ENCODE assay signal across 20 mouse cellular contexts in the genomic region with DNA sequence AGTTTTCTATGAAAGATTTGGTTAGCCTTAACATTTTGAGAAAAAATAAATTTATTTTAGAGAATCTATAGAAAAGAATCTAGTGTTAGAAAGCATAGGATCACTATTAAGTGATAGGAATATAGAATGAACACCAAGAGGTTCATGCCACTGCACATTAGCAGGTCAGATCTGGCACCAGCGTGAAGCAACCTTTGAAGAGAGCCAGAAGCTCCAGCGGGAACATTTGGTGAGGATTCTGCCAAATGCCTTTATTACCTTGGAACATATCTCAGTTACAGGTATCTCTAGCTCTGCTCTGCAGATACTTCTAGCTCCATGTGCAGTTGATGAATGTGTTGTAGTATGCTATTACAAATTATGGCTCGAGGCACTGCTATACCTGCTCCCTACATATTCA.
DNase-seq lines count a peak whose midpoint lies in the region; ATAC-seq and TF ChIP-seq lines count a peak whose summit lies in the region.
"Had no signal": no experiment of that assay in that cellular context is flagged by ENCODE, and none has a peak within 500 bp of the region (broad histone marks: within the 10 kb centered on the region; RNA-seq: fewer than 3 reads in every experiment).

No protein-coding gene starts in this region.

- H3K36me3 ChIP-seq in midbrain, embryonic 10.5 days = no peaks in the 10 kb centered on the region
- H3K36me3 ChIP-seq: embryonic facial prominence, embryonic 12.5 days; forebrain, embryonic 12.5 days; G1E; heart, embryonic 13.5 days; hindbrain, embryonic 15.5 days had no signal

- no peak for DNase-seq in cerebellum, postnatal 4 days (ENCODE audit: low spot score in 2 of 2)
- DNase-seq in cerebellum, adult 2 months = peak; percentile 48 to 84
- peak; percentile 40 to 60 for DNase-seq in cerebellum, postnatal 10 days
- DNase-seq in lung, postnatal 14 days = no peak
- DNase-seq in midbrain, embryonic 10.5 days (ENCODE audit: low spot score) = no peak
- no peak for DNase-seq in left cerebral cortex, postnatal 36 days (ENCODE audit: low spot score in 2 of 2)
- DNase-seq: adrenal gland, adult 8-10 months; adrenal gland, postnatal 36 days; B cell, adult 2 months; gastrocnemius, postnatal 14 days; heart, postnatal 36 days had no signal

- no peak for TF ChIP-seq POLR2A in cerebellum, adult 2 months (IDR thresholded peaks at IDR 0.05; ENCODE audit: borderline replicate concordance, insufficient read depth, low read length)

- no peaks in the 10 kb centered on the region for H3K9me3 ChIP-seq in midbrain, embryonic 10.5 days (replicated peaks)
- H3K9me3 ChIP-seq: embryonic facial prominence, embryonic 12.5 days; forebrain, embryonic 12.5 days; G1E; heart, embryonic 13.5 days; hindbrain, embryonic 15.5 days had no signal

- intact Hi-C loops in left cerebral cortex, postnatal 36 days (cut with DNase I) = no loop called here

- H3K27ac ChIP-seq in cerebellum, adult 2 months (ENCODE audit: insufficient read depth, low read length) = no peak overlapping the region
- no peak overlapping the region for H3K27ac ChIP-seq in midbrain, embryonic 10.5 days (replicated peaks)
- H3K27ac ChIP-seq: embryonic facial prominence, embryonic 12.5 days; forebrain, embryonic 12.5 days; heart, embryonic 13.5 days; hindbrain, embryonic 15.5 days had no signal

- H3K4me1 ChIP-seq in cerebellum, adult 2 months (ENCODE audit: control insufficient read depth, insufficient read depth, low read length) = no peaks in the 10 kb centered on the region; the same call in 1 of the 2 replicates
- H3K4me1 ChIP-seq in midbrain, embryonic 10.5 days = no peaks in the 10 kb centered on the region
- H3K4me1 ChIP-seq: embryonic facial prominence, embryonic 12.5 days; forebrain, embryonic 12.5 days; heart, embryonic 13.5 days; hindbrain, embryonic 15.5 days had no signal

- H3K4me3 ChIP-seq in cerebellum, adult 2 months (replicated peaks; ENCODE audit: insufficient read depth, low read depth, low read length) = no peak overlapping the region
- no peak overlapping the region for H3K4me3 ChIP-seq in midbrain, embryonic 10.5 days
- H3K4me3 ChIP-seq: embryonic facial prominence, embryonic 12.5 days; forebrain, embryonic 12.5 days; heart, embryonic 13.5 days; hindbrain, embryonic 15.5 days had no signal

- no peak for TF ChIP-seq CTCF in cerebellum, adult 2 months (IDR thresholded peaks at IDR 0.05; ENCODE audit: borderline replicate concordance, insufficient read depth, low read depth, low read length)

- peak; percentile 82 for ATAC-seq in cerebellum, adult (ENCODE audit: insufficient number of reproducible peaks, low FRiP score, low TSS enrichment)
- ATAC-seq: CD4-positive, CD25-positive, alpha-beta regulatory T cell, adult 4 months; forebrain, embryonic 16.5 days; intestine, embryonic 16.5 days had no signal

- no peaks in the 10 kb centered on the region for H3K27me3 ChIP-seq in cerebellum, adult 2 months (ENCODE audit: control insufficient read depth, insufficient read depth, low read length)
- H3K27me3 ChIP-seq in midbrain, embryonic 10.5 days (ENCODE audit: low read depth, poor library complexity, severe bottlenecking) = no peaks in the 10 kb centered on the region
- H3K27me3 ChIP-seq: embryonic facial prominence, embryonic 12.5 days; forebrain, embryonic 12.5 days; heart, embryonic 13.5 days; hindbrain, embryonic 15.5 days had no signal

- WGBS in cerebellum, adult 2 months = 16% methylated on average over 3 of the region's 3 CpGs
- 91% methylated on average over 3 of the region's 3 CpGs for WGBS in midbrain, embryonic 10.5 days

Comparison
In these comparisons a context has a peak if more than half of its experiments do, and no peak if none do; other contexts are left out.
1. DNase-seq: peak in cerebellum, adult 2 months (2 of 2) and cerebellum, postnatal 10 days (2 of 2); none in cerebellum, postnatal 4 days (0 of 2), lung, postnatal 14 days (single experiment), midbrain, embryonic 10.5 days (single experiment) and left cerebral cortex, postnatal 36 days (0 of 2).